Mouse (Mus musculus) thymus, postnatal 4 days (tissue): ENCODE results near the gene Olfr26.
"Not testable (repeated sequence)": the region's sequence is repeated elsewhere in the genome, so short reads cannot be mapped to it uniquely, and the experiment has no call there.

Source experiments
- DNase-seq: peaks from one replicate; pipeline ENCODE4 v3.0.0; 2021

Olfr26 gene

DNA sequence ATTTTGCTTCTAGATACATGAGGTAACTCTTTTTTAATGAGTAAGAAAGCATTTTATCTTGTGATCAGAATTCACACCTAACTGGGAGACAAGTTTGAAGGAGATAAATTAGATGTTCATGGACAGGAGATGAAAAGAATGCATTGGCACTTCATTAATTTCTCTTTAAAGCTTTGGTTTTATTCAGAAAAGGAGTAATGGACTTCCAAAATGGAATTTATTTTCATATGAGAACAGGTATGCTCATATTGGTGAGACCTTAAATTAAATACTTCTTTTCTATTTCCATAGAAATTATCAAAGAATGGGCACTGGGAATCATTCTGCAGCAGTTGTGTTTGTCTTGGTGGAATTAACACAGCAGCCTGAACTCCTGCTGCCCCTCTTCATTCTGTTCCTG lies at the start of gene Olfr26:
Gene Olfr26 (plus strand): TSS at position 301 of the 400 bp plus-strand sequence.
- no peak for DNase-seq

DNA sequence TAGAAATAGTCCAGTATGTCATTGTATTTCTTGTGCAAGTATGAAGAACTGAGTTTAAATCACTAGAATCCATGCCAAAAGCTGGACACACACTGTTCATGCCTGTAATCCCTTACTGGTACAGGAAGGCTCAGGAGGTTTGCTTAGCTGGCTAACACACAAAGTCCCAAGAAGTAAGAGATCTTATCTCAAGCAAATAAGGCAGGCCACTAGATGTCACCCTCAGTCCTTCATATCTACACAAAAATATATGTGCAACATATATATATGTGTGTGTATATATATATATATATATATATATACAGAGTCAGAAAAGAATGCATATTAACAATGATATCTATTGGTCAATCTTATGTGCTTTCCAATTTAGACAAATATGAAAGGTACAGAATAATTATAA lies 49.2 kb upstream of the Olfr26 start:
- no peak for DNase-seq

DNA sequence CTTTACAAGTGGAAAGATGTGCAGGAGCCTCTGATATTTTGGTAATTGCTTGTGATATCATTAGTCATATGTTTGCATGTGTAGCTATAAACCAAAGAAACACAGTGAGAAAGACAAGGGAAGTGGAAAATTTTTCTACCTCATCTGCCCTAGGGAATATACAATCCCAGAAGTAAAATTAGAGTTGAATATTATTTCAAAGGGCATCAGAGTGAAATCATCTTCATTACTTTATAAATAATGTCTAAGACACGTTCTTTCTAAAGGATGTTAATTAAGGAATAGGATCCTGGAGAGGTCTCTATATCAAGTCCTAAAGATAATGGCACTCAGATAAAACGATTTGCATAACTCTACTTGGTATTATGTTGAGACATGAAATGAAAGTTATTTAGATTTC lies 40.5 kb upstream of the Olfr26 start, which contains the start of gene Olfr922:
Gene Olfr922 (plus strand): TSS at position 301 of the 400 bp plus-strand sequence.
- no peak for DNase-seq

DNA sequence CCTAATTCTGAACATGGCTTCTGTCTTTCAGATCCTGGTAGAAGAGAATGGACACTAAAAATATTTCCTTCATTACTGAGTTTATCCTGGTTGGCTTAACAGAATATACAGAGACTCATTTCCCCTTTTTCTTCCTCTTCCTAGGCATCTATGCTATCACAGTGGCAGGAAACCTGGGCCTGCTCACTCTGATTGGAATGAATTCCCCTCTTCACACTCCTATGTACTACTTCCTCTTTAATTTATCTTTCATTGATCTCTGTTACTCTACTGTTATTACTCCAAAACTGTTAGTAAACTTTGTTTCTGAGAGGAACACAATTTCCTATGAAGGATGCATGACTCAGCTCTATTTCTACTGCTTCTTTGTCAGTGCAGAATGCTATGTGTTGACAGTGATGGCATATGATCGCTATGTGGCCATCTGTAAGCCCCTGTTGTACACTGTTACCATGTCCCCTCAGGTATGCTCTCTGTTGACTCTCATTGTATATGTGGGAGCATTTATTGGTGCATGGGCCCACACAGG lies 39.3 kb upstream of the Olfr26 start:
- DNase-seq, result no peak

DNA sequence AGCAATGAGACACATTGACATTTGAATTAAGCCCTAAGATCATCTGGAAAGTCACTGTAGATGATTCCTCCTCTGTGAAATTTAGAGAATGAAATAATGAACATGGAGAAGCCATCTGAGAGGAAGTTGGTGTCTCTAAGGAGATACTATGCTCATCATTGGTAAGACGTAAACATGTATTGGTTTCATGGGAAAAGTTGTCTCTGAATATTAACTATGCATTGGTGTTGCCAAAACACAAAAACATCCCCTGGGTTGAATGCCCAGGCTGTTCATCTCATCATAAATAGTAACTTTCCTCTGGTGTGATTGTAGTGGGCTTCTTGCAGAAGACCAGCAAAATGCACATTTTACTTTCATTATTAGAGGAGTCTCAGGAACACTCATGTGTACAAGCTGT lies 28.6 kb upstream of the Olfr26 start, which contains the start of gene Olfr923:
Gene Olfr923 (plus strand): TSS at position 301 of the 400 bp plus-strand sequence.
- no peak for DNase-seq

DNA sequence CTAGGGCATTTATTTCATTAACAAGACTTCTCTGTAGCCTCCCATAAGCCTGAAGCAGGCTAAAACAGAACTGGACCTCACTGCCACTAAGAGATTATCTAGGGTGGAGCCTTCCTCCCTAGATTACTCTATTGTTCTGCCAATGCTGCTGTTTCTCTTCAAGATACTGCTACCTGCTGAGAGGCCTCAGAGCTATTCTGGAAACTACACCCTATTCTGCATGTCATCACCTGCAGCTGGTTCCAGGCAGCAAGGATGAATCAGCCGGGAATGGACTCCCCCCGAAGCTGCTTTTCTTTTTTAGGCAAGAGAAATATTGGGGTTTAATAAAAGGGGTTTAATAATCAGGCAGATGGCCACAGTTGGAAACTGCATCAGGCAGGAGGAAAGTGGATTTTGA lies 21.8 kb upstream of the Olfr26 start:
- no peak for DNase-seq

DNA sequence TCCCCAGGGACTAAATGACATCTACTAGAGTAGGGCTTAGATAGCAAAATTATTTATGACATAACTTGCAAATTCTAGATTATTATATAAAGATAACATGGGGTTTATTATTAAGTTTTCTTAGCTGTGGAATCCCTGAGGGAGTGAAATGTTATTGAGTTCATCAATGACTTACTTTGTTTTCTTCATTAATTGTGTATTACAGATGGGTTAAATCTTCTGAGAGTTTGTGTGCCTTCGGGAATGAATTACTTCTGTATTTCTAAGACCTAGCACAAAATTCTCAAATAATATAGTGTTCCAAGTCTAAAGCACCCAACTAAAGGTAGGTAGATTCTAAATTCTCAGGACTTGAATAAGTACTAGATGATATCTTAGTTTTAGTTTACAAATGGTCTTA lies 10.7 kb upstream of the Olfr26 start, which contains the start of gene Olfr924:
Gene Olfr924 (plus strand): TSS at position 301 of the 400 bp plus-strand sequence.
- no peak for DNase-seq

DNA sequence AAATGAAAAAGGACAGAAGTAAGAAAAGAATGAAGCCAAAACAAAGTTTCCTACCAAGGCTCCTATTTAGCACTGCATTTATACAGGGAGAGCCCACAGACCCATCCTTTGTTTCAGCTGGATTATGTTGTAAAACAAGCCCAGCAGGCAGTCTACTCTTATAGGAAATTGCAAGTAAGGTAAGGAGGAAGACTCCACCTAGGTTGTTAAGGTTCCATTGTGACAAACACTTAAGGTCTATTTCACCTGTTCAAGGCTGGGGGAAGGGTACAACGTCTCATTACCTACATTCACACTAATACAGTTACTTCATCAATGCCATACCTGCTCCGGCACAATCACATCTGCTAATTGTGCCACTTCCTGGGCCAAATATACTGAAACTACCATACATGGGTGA lies 20.0 kb downstream of the Olfr26 start:
- DNase-seq, result not testable (repeated sequence)

DNA sequence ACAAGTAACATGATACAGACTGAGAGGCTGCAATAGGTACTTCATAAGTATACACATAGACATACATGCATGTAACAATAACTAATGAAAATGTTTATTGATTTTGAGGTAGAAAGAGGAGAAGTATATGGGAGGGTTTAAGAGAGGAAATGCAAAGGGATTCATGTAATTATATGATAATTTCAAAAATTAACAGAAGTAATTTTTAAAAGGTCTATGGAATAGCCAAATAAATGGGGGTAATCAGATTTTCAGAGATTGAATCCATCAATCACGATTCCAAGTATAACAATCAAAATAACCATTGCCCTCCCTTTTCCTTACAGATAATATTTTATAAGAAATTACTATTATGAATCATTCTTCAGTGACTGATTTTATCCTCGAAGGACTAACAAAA lies 22.0 kb downstream of the Olfr26 start, which contains the start of gene Olfr926:
Gene Olfr926 (plus strand): TSS at position 301 of the 400 bp plus-strand sequence.
- DNase-seq, result no peak
